Mouse (Mus musculus) testis, postnatal 14 days (tissue): ENCODE measurements around the gene Pde4b.

Source experiments
- DNase-seq: peaks from one replicate; pipeline ENCODE4 v3.0.0; 2021; ENCODE audit warnings: low spot score

Pde4b gene

GRCm38 (mm10) chr4:102177258-102177657, 89.9 kb downstream of the Pde4b start:
- no peak for DNase-seq

- no peak for DNase-seq
Observed at GRCm38 (mm10) chr4:102186888-102187287, 99.5 kb downstream of the Pde4b start.

GRCm38 (mm10) chr4:102197707-102198106, 110.4 kb downstream of the Pde4b start:
- DNase-seq, result no peak

- no peak for DNase-seq
Observed at GRCm38 (mm10) chr4:102209773-102210172, 122.4 kb downstream of the Pde4b start.

- no peak for DNase-seq
Observed at GRCm38 (mm10) chr4:102226700-102227099, 139.4 kb downstream of the Pde4b start.

- DNase-seq, result no peak
Observed at GRCm38 (mm10) chr4:102228953-102229586, 141.7 kb downstream of the Pde4b start.

- DNase-seq, result no peak
Observed at GRCm38 (mm10) chr4:102230898-102231297, 143.6 kb downstream of the Pde4b start.

- DNase-seq, result no peak
Observed at GRCm38 (mm10) chr4:102233633-102234032, 146.3 kb downstream of the Pde4b start.

- DNase-seq, result no peak
Observed at GRCm38 (mm10) chr4:102235151-102235550, 147.8 kb downstream of the Pde4b start.

- no peak for DNase-seq
Observed at GRCm38 (mm10) chr4:102239102-102239501, 151.8 kb downstream of the Pde4b start.

GRCm38 (mm10) chr4:102239657-102240390, 152.5 kb downstream of the Pde4b start:
- no peak for DNase-seq

GRCm38 (mm10) chr4:102240754-102241427, 153.5 kb downstream of the Pde4b start:
- DNase-seq, result no peak

GRCm38 (mm10) chr4:102253994-102254393, 166.7 kb downstream of the Pde4b start:
- DNase-seq, result no peak

- no peak for DNase-seq
Observed at GRCm38 (mm10) chr4:102254466-102255294, 167.3 kb downstream of the Pde4b start.

GRCm38 (mm10) chr4:102255295-102255670, 167.9 kb downstream of the Pde4b start:
- DNase-seq, result no peak

- DNase-seq, result no peak
Observed at GRCm38 (mm10) chr4:102256170-102256960, 169.0 kb downstream of the Pde4b start.

- DNase-seq, result no peak
Observed at GRCm38 (mm10) chr4:102260216-102260615, 172.9 kb downstream of the Pde4b start.

GRCm38 (mm10) chr4:102272313-102272712, 185.0 kb downstream of the Pde4b start:
- DNase-seq, result no peak

GRCm38 (mm10) chr4:102272749-102273148, 185.4 kb downstream of the Pde4b start:
- DNase-seq, result no peak

- DNase-seq, result no peak
Observed at GRCm38 (mm10) chr4:102275716-102276115, 188.4 kb downstream of the Pde4b start.

GRCm38 (mm10) chr4:102278958-102279357, 191.6 kb downstream of the Pde4b start:
- DNase-seq, result no peak
